ENCODE assay signal across 8 mouse cellular contexts in the genomic region with DNA sequence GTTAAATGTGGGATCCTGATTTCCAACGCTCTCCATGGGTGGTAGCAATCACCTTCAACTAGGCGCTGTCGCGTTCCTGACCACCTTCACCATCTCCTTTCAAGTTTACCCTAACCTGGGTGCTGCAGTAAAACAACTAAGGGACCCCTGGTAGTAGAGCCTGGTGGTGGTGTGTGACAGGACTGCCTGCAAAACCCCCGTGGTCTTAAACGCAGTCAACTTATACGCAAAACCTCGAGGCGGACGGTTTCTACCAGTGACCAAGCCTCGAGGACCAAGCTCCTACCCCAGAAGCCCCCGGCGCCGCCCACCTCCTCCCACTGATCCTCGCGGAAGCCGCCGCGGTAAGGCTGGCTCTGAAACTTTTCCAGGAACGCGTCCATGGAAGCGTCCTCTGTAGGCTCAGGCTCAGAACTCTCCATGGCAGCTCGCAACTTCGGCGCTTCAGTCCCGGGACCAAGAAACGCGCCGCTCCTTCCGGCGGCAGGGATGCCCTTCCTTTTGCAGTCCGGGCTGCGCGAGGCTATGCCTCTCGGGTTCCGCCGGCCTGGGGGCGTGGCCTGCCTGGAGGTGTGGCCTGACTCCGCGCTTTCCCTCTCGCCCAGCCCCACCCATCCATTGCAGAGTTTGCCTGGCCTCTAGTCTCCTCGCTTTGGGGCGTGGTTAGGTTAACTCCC. TPM values are rescaled to one million over a fixed set of nuclear protein-coding genes. Genes with fewer than 3 reads are reported as not detected.
DNase-seq lines count a peak whose midpoint lies in the region; ATAC-seq lines count a peak whose summit lies in the region.

Gene Ttc4 (minus strand): TSS at position 503 of the 677 bp plus-strand sequence.

- peak within 1 kb of the TSS; percentile 63 for H3K9ac ChIP-seq in hindbrain, embryonic 14.5 days

- peak; percentile 96 for ATAC-seq in hindbrain, embryonic 14.5 days (ENCODE audit: low FRiP score)

- H3K4me3 ChIP-seq in hindbrain, embryonic 14.5 days (replicated peaks; ENCODE audit: low read length), result peak within 1 kb of the TSS; percentile 61

- H3K4me1 ChIP-seq in hindbrain, embryonic 14.5 days (replicated peaks; ENCODE audit: control insufficient read depth, insufficient read depth, low read length), result peaks cover 7% of the 10 kb centered on the region; the same call in 1 of the 2 replicates

- no peaks in the 10 kb centered on the region for H3K27me3 ChIP-seq in hindbrain, embryonic 14.5 days (ENCODE audit: control insufficient read depth, insufficient read depth, low read length)

- peaks cover 32% of the 10 kb centered on the region for H3K36me3 ChIP-seq in hindbrain, embryonic 14.5 days (replicated peaks; ENCODE audit: control insufficient read depth, insufficient read depth)

- no peak within 1 kb of the TSS for H3K27ac ChIP-seq in hindbrain, embryonic 14.5 days

- peak within 1 kb of the TSS; percentile 76 for H3K4me2 ChIP-seq in hindbrain, embryonic 14.5 days (replicated peaks)

- DNase-seq in R1 (ENCODE audit: low read depth, low spot score), result peak; percentile 96
- peak; percentile 86 to 93 for DNase-seq in cerebellum, postnatal 25 days
- peak; percentile 63 to 77 for DNase-seq in frontal cortex, postnatal 25 days (ENCODE audit: low spot score in 2 of 2)
- peak; percentile 90 for DNase-seq in hindbrain, embryonic 14.5 days (ENCODE audit: low spot score)
- DNase-seq in layer of hippocampus, postnatal 36 days, result peak; percentile 83 to 86
- peak; percentile 92 for DNase-seq in lung, postnatal 36 days
- peak; percentile 94 for DNase-seq in retina, postnatal 1 day
- DNase-seq in urinary bladder, adult 18-20 months (ENCODE audit: low spot score in 2 of 2), result peak; percentile 84 to 90

- WGBS in hindbrain, embryonic 14.5 days, result under 1% methylated on average over 43 of the region's 43 CpGs

- no peaks in the 10 kb centered on the region for H3K9me3 ChIP-seq in hindbrain, embryonic 14.5 days (ENCODE audit: control insufficient read depth, low read length)

RNA-seq across cellular contexts. Expression of gene Ttc4, which starts in this region (rescaled TPM):
- 109 and 131 TPM in 2 replicates for polyA plus RNA-seq in hindbrain, embryonic 14.5 days (2014; fragmentation: Nextera tagmentation; extraction: Ambion mirVana)
- total RNA-seq in layer of hippocampus, postnatal 36 days (2021), result 10 to 100 TPM; 50.1 to 50.3 TPM
